Mouse (Mus musculus) myocyte (in vitro differentiated cells): Measurements from ENCODE around the gene Vamp3.

Source experiments
- MAX ChIP-seq: IDR thresholded peaks from one replicate; pipeline ENCODE4 v1.6.1; 2011; ENCODE audit warnings: low read depth, mild to moderate bottlenecking, control low read depth
- MYOD1 ChIP-seq, 3 experiments: IDR thresholded peaks; one replicate each; pipeline ENCODE4 v1.6.1; 2011; ENCODE audit warnings: control low read depth in 2 of 3, low read depth in 2 of 3, mild to moderate bottlenecking in 2 of 3, moderate library complexity in 1 of 3; ENCODE audit not compliant: insufficient read length in 2 of 3, control insufficient read depth in 1 of 3
- POLR2A ChIP-seq: IDR thresholded peaks from one replicate; pipeline ENCODE4 v1.6.1; 2011; ENCODE audit warnings: low read depth, mild to moderate bottlenecking, control low read depth, moderate library complexity; ENCODE audit not compliant: insufficient read length
- TCF3 ChIP-seq: IDR thresholded peaks from one replicate; pipeline ENCODE4 v1.6.1; 2011; ENCODE audit warnings: low read depth, control low read depth; ENCODE audit not compliant: insufficient read length

GRCm38 (mm10) chr4:151001397-151001796 is 56.4 kb downstream of the Vamp3 start:
- TF ChIP-seq TCF3 (no peak), POLR2A (no peak), MYOD1 (IDR thresholded peaks at IDR 0.05; ENCODE audit: control insufficient read depth in 1 of 3, insufficient read length in 2 of 3, low read depth in 2 of 3) (no peak), MAX (no peak)
